Mouse (Mus musculus) adrenal gland, adult 18-20 months (tissue): ENCODE measurements at regions not wholly inside any gene's neighbourhood (a gene's known extent, or its start where the extent isn't known, plus 50 kb on each side); places are given as distances from the start of the nearest gene placed in this dataset.

Experiments
- DNase-seq, 2 experiments: peaks; one replicate each; pipeline ENCODE4 v3.0.0; 2021 to 2022; ENCODE audit warnings: low spot score in 2 of 2

DNA sequence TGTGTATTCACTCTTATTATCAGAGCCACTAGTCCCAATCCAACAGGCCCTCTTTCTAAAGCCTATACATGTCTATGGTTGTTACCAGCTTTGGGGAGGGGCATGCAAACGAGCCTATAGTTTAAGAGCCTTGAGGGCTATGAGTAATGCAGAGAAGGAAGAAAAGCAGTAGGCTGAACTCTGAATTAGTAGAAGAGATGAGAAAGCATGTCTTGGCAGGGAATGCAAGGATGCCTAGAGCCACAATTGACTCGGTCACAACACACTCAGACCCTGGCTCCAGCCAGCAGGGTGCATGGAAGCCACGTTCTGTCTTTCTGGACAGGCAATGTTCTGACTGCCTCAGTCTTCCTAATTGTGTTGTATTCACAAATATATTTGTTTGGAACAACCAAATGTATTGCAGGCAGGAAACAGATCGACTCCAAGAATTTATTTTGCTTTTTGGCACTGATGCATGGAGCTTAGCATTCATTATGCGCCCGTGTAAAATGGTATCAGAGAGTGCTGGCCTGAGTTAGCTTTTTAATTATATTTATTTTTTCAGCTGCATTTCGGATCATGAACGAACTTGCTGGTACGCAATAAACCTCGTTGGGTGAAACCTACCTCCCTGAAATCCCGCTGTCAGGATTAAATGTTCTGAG, 110.2 kb downstream of the Rybp start:
- no peak for DNase-seq

DNA sequence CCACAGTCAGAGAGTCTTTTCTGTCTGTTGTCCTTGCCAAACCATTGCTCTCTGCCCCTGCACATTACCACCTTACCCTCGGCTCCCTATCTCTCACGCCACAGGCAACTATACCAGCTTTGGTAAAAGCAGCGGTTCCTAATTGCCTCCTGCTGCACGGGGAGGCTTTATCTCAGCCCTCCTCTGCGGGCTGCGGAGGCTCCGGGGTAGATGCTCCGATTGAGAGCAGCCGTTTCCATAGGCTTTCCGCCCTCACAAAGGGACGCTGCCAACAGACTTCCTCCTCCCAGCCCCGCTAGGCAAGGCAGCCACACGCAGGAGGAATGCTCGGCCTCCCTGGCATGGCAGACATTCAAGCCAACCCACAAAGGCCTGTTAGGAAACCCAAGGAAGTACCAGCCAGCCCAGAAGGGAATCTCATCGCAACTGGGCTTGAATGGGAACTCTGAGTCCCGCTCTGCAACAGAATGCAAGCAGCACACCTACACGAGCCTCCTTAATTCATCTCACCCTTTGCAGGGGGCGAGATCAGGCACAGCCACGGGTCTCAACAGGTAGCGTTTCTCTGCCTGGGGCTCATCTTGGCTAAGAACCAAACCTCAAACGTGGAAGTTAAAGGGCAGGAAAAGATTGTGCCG, 116.5 kb downstream of the Rybp start:
- no peak for DNase-seq

DNA sequence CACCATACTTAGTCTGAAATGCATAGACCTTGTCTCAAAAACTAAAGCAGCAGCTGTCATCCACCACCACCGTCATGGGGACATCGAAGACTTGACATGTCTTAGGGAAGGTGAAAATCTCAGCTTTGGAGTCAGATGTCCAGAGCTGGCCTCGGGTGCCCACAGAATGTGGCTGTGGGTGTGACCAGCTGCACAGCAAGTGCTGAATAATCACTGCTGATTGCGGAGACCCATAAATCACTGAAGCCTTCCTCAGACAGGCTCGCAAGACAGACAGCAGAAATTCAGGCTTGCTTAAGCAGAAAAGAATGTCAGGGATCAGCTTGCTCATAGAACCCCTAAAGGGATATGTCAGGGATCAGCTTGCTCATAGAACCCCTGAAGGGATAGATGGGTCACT, 120.0 kb downstream of the Rybp start:
- DNase-seq: no peak

DNA sequence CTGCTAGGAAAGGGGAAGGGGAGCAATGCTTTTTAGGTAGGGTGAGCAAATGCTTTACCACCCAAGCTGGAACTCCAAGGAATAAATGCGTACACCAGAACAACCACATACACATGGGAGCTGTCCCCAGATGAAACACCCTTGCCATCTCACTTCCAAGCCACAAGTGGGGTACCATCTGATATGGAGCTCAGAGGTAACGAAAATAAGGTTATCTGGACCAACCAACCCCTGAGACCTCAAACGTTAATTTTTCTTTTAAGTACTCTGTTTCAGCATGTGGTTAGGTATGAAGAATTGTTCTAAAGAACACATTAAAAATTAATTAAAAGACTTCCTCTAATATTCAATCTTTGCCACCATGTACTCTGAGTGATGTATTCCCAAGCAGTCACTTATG, 121.5 kb downstream of the Rybp start:
- DNase-seq: no peak

DNA sequence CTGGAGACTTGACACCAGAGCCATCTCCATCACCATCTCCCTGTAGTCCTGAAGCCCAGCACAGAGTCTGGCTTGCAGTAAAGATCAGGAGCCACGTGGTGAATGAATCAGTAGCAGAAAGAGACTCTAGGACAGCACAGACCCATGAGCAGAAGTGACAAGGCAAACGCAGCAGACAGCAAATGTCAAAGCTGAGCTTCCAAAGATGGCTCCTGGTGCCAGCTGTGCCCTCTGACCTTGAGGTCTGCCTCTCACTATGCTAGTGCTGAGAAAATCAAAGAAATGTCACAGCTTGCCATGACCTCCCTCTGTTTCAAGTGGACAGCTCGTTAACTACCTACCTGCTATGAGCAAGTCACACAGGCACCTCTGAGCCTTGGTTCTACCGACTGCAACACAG, 123.1 kb downstream of the Rybp start:
- DNase-seq: no peak

DNA sequence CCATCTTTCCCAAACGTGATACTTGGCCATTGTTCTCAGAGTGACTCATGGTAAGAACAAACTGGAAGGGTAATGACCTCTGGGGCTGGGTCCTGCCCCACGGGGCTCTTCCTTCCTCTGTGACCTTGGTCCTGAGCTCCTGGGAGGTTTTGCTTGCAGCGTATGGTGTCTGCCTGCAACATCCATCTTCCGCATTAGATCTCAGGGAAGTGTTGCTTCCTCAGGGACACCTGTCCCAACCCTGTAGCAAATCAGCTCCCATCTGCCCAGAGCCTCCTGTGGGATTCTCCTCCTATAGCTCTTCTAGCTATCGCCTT, 123.5 kb downstream of the Rybp start:
- DNase-seq: no peak

DNA sequence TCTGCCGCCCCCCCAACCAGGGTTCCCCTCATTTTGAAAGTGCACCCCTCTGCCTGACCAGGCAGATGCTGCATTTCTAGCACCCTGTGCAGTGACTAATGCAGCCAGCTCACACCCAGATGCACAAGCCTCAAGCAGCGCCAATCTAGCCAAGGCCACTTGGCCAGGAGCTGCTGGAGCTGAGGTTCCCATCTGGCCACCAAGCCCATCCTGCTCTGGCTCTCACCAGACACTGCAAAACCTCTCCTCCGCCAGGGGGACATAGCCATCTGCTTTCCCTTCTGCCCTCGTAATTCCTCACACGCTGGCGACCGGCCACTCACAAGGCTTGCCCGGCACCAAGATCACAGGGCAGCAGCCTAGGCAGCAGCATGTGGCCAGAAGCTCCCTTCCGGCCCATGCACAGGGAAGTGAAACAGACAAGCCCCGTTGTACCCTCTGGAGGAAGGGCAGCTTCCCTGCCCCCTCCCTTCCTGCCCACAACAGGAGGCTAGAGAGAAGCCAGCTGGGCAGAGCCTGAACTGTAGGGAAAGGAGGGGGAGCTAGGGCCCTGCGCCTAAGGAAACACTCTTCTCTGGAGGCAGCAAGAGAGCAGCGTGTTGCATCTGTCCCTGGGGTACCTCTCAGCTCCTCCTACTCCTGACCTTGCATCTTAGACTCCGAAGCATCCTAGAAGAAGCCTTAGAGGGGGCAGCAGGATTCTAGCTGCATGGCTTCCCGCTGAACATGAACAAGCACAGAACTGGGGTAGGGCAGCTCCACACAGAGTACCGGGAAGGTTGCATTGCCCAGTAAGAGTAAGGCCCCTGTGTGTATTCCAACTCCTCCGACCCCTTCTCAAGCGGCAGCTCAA, 124.1 kb downstream of the Rybp start:
- peak; percentile 43 to 57 for DNase-seq

DNA sequence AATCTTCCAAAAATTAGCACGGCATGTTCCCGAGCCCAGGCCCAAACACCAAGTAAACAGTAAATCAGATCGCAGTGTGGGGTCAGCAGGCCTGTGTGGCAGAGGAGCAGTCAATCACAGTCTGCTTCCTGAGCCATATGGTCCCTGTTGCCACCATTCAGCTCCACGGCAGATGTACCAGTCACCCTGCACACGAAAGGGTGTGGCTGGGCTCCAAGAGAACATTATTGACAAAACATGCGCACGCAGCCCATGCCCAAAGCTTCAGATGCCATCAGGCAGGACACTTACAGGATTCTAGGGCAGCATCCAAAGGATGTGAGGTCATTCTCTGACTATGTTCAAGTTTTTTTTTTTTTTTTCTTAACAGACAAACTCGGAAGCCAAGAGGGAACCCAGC, 126.6 kb downstream of the Rybp start:
- no peak for DNase-seq

DNA sequence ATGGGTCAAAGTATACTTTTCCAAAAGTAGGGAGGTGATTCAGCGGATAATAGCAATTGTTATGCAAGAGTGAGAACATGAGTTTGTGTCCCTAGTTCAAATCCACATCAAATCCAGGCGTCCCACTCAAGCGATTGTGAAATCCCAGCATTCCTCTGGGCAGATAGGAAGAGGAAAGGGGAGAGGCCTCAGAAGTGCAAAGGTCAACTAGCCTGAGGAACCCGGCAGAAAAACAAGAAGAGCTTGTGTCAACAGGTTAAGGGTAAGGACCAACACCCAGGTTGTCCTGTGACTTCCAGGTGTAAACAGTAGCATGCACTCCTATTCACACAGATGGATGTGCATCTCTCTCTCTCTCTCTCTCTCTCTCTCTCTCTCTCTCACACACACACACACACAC, 127.5 kb downstream of the Rybp start:
- no peak for DNase-seq

DNA sequence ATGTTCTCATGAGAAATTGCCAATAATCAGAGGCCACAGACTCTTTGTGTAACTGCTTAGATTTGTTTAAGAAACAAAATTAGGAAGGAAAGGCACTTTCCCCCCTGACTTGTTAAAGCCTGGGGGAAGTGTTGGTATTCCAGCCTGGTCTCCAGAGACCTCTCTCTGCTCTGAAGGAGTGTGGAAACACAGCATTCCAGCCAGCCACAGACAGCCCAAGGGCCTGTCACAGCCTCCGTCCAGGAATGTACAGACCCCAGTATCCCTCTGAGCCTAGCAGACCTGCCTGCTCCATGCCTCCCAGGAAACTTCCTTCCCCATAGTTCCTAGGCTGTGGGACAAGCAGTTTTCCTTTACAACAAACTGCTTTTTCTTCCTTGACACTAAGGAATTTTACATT, 128.0 kb downstream of the Rybp start:
- DNase-seq: no peak

DNA sequence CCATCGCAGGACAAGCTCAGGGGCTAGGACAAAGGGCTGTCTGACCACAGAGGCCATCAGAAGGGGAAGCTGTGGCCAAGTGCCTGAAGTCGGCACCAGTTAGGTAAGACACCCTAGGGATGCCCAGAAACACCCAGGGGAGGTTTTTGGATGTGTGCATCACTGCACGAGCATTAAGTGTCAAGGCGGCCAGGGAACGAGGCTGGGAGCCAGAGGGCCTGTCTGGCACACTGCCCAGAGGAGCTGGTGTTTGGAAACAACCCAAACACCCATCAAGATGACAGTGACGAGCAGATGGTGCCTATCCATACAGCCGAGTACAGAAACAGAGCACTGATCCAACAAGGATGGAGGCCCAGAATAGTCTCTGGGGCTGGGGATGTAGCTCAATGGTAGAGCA, 130.0 kb downstream of the Rybp start:
- DNase-seq: peak in 1 of 2 experiments; percentile 33

DNA sequence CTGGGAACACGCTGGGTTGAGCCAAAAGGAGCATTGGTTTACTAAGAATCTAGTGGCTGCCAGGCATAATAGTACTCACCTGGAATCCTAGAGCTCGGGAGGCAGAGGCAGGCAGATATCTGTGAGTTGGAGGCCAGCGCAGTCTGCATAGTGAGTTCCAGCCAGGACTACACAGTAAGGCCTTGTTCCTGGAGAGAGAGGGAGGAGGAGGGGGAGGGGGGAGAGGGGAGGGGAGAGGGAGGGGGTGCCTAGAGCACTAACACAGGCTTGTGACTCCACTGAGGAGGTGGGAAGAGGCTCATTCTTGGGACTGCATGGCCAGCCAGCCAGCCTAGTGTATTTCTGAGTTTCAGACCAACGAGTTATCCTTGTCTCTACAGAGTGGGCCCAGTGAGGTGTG, 131.1 kb downstream of the Rybp start:
- DNase-seq: no peak

DNA sequence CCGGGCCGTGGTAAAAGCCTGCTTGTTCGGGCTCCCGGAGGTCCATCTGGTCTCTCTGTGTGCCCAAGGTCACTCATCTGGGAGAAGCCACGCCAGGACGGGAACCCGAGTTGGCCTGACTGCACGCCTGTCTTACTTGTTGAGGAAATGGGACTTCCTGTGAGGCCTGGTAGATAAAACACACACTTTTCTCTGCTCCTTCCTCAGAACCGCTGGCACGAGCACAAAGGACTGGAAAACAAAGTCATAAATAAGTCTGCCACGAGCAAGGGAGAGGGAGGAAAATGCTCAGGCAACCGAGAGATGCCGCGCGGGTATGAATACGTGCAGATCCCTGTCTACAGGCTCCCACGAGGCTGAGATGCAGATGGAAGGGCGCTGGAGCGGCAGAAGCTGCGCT, 131.6 kb downstream of the Rybp start:
- peak; percentile 27 to 43 for DNase-seq

DNA sequence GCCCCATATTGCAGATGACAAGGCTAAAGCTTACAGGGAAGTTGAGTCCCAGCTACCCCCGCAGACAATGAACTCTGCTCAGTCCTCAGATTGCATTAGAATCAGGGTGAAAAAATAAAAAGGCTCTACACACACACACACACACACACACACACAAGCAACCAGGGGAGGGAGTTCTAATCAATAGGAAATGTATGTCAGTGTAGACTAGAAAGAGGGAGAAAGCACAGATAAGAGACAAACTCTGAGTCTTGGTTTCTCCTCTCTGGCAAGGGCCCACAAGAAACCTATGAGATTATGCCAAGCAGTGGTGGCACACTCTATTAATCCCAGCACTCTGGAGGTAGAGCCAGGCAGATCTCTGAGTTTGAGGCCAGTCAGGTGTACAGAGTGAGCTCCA, 135.8 kb downstream of the Rybp start:
- DNase-seq: no peak

DNA sequence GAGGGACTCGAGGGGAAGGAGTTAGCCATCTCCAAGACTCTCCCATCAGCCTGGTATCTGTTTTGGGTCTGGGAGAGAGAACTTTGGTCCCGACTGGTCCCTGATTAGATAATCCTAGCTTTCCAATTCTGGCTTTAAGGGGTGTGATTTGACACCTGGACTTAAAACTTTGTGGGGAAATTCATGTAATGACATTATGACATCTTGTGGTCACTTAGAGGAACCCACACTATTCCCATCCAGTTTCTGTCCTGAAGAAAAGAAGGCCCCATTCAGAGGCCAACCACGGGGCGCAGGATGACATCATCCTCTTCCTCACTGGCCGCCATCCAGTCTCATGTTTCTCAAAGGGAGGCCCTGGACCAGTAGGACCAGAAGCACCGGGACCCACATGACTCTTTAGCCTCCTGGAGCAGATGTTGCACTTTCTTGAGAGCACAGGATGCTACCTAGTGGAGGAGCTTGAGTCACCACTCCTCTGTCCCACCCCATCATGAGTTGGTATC, 136.5 kb downstream of the Rybp start:
- DNase-seq: no peak

DNA sequence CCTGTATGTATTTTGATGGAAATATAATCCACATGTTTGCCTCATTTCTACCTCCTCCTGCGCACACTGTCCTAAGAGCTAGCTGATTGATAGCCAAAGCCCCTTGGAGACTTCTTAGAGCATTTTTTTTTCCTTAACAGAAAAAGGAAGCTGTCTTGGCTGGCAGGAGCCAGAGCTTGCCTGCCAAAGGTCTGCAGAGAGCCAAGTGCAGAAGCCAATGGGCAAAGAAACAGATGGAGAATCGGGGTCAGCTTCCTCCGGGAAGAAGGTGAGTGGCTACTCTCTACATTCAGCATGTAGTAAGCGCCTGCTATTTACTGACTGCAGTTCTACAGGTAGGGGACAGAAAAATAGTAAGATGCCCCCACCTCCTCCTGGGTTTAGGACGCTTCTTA, 137.8 kb downstream of the Rybp start:
- no peak for DNase-seq

DNA sequence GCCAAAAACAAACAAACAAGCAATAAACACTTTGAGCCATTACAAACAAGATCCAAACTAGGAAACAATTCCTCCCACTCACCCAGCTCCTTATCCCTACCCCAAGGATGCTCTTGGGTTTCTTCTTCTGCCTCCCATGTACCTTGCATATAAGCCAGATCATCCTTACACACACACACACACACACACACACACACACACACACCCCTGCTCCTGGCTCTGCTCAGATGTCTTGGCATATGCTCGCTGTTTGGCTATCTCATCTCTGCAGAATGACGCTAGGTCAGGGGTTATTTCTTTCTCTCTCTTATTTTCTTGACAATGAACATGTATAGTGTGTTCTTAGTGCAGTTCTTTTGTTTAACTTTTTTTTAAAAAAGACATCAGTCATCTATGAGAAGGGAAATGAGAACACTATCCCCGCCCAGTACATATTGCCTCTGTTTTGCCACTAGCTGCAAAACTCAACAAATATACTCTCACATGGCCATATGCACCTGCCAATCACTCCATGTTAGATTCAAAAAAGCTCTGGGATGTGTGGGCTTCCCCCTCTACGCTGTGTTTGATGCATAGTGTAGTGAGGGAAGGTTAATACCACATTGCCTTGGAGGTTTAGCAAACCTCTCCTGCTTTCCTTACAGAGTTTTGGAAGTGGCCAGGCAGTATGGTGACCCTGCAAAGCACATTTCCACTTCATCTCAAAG, 138.4 kb downstream of the Rybp start:
- no peak for DNase-seq

DNA sequence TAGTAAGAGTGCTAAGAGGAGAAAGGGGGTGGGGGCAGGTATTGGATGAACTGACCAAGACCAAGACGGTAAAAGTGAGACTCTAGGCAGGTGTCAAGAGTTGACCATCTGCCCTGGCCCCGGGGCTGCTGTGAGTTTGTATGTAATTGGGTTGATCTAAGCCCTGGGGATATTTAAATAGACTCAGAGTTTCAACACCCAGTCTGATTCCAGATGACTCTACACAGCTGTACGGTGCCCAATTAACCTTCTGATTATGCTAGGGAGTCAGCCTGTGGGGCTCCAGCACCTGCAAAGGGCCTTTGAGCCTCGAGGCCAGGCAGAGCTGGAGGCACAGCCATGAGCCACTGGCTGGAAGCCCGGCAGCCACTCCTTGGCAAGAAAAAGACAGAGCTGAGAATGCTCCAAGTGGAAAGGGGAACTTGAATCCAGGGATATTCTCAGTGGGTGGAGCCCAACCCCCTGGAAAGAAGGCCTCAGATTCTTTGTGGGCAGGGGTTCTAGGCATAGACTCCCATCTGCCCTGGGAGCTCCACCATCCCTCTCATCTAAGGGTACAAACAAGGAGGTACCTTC, 140.8 kb downstream of the Rybp start:
- no peak for DNase-seq

DNA sequence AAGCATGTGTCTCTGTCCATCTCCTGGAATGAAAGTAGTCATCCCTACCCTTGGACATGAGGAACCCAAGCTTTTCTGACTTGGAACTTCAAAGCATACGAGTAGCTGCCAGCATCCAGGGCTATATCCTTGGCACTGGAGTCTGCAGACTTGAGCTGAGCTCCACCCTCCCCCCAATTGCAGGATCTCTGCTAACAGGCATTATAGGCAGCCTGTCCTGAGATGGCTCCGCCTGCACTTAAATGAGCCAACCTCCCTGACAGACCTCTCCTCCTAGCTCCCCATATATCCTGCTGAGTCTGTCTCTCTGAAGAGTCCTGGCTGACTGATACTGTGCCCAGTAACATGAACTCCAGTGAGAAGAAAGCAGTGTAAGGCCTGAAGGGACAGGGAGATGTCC, 141.4 kb downstream of the Rybp start:
- no peak for DNase-seq

DNA sequence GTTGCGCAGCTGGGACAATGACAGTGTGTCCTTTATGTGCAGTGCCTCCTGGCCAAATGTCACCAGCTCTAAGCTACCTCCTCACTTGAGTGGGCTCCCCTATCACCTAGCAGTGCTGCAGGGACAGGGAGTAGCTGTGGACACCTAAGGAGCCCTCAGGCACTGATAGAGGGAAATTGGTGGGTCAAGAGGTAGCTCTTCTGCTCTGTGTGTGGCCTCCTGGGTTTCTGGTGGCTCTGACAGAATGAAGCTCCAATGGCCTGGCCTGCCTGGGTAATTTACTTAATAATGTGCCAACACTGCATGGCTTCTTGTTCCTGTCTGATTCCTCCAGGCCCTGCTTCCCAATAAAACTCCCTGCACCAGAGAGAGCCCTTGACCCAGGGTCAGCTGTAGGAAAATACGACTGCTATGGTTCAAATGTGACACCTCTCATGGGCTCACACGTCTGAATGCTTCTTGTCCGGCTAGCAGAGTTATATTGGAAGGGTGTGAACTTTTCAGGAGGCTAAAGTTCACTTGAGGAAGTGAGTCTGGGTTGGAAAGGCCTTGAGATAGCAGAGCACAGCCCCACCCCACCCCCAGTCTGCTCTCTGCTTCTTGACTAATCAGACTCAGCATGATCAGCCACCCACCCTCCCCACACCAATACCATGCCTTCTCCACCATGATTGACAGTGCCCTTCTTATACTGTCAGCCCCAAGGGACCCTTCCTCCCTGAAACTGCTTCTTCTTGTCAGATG, 142.6 kb downstream of the Rybp start:
- no peak for DNase-seq
